Mouse (Mus musculus) testis, adult 2 months (tissue): ENCODE measurements around the gene Gm20518.

Experiments used
- CTCF ChIP-seq: fragments of 200-500 bp; IDR thresholded peaks from 2 replicates; pipeline ENCODE4 v1.5.1; 2012; ENCODE audit warnings: low read depth, mild to moderate bottlenecking, inconsistent platforms, low read length, moderate library complexity; ENCODE audit not compliant: control insufficient read depth, insufficient read depth, insufficient replicate concordance
- POLR2A ChIP-seq: fragments of 200-500 bp; IDR thresholded peaks from 2 replicates; pipeline ENCODE4 v1.6.1; 2012; ENCODE audit warnings: low read depth, mild to moderate bottlenecking, inconsistent platforms, low read length, moderate library complexity; ENCODE audit not compliant: control insufficient read depth

DNA sequence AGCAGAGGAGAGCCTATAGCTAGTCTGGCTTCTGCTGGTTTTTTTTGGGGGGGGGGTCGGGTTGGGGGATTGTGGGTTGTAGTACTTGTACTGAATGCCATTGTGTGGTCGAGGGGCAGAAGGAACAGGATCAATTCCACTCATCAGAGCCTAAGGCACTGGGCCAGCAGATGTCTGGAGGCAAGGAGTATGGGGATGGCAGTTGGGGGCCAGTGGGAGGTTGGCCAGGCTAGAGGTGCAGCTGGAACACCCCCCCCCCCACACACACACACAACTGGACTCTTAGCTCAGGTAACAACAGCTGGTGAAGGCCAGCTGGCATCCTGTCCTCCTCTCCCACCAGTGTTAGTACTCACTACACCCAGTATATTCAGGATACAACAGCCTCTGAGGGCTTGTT is 37.7 kb upstream of the Gm20518 start:
- TF ChIP-seq CTCF (no peak), POLR2A (no peak)
